ENCODE assay signal across 19 mouse cellular contexts in genomic region chr16:52071290-52071689, GRCm38 (mm10). TPM values are rescaled to one million over a fixed set of nuclear protein-coding genes. Genes with fewer than 3 reads are reported as not detected.
DNase-seq lines count a peak whose midpoint lies in the region; ATAC-seq and TF ChIP-seq lines count a peak whose summit lies in the region.
"Had no signal": no experiment of that assay in that cellular context is flagged by ENCODE, and none has a peak within 500 bp of the region (broad histone marks: within the 10 kb centered on the region; RNA-seq: fewer than 3 reads in every experiment).

No protein-coding gene starts in this region.

- H3K9me3 ChIP-seq in forebrain, embryonic 12.5 days: no peaks in the 10 kb centered on the region
- no peaks in the 10 kb centered on the region for H3K9me3 ChIP-seq in forebrain, embryonic 16.5 days (ENCODE audit: control insufficient read depth, low read length)
- no peaks in the 10 kb centered on the region for H3K9me3 ChIP-seq in heart, embryonic 15.5 days (replicated peaks)
- H3K9me3 ChIP-seq in liver, embryonic 11.5 days (ENCODE audit: control insufficient read depth, low read length): no peaks in the 10 kb centered on the region
- H3K9me3 ChIP-seq: embryonic facial prominence, embryonic 13.5 days; intestine, embryonic 15.5 days; limb, embryonic 12.5 days; neural tube, embryonic 12.5 days had no signal

- H3K4me3 ChIP-seq in forebrain, embryonic 12.5 days (replicated peaks): no peak overlapping the region
- no peak overlapping the region for H3K4me3 ChIP-seq in forebrain, embryonic 16.5 days (replicated peaks; ENCODE audit: low read length)
- no peak overlapping the region for H3K4me3 ChIP-seq in heart, embryonic 15.5 days
- no peak overlapping the region for H3K4me3 ChIP-seq in liver, adult 2 months (ENCODE audit: insufficient read depth, low read depth, low read length)
- no peak overlapping the region for H3K4me3 ChIP-seq in liver, embryonic 11.5 days (ENCODE audit: low read depth, low read length)
- H3K4me3 ChIP-seq in brown adipose tissue, adult 24 weeks (ENCODE audit: insufficient read depth, low read depth, low read length): no peak overlapping the region
- no peak overlapping the region for H3K4me3 ChIP-seq in thymus, adult 2 months (ENCODE audit: control insufficient read depth, insufficient read depth, low read length)
- H3K4me3 ChIP-seq: embryonic facial prominence, embryonic 13.5 days; intestine, embryonic 15.5 days; left cerebral cortex, adult 2 months; limb, embryonic 12.5 days; neural tube, embryonic 12.5 days had no signal

- DNase-seq in heart, adult 9 months (ENCODE audit: low spot score in 2 of 2): no peak
- DNase-seq in liver, adult 2 months (ENCODE audit: extremely low read depth, low read depth, low spot score): no peak
- no peak for DNase-seq in liver, embryonic 11.5 days (ENCODE audit: low spot score)
- no peak for DNase-seq in thymus, adult 2 months
- DNase-seq: cerebellum, adult 9-10 months; gastrocnemius, postnatal 10 days; kidney, postnatal 10 days; lung, adult 2 months; spleen, adult 18-20 months; thymus, postnatal 25 days had no signal

- no peak overlapping the region for H3K4me2 ChIP-seq in forebrain, embryonic 12.5 days
- no peak overlapping the region for H3K4me2 ChIP-seq in forebrain, embryonic 16.5 days (ENCODE audit: low read length)
- no peak overlapping the region for H3K4me2 ChIP-seq in heart, embryonic 15.5 days
- no peak overlapping the region for H3K4me2 ChIP-seq in liver, embryonic 11.5 days
- H3K4me2 ChIP-seq: embryonic facial prominence, embryonic 13.5 days; intestine, embryonic 15.5 days; limb, embryonic 12.5 days; neural tube, embryonic 12.5 days had no signal

- TF ChIP-seq CTCF in liver, adult 2 months (IDR thresholded peaks at IDR 0.05; ENCODE audit: low read depth, low read length): no peak
- TF ChIP-seq CTCF in thymus, adult 2 months (IDR thresholded peaks at IDR 0.05; ENCODE audit: borderline replicate concordance, control insufficient read depth, extremely low read depth, insufficient read depth, low read length, poor library complexity): no peak

- no peaks in the 10 kb centered on the region for H3K36me3 ChIP-seq in forebrain, embryonic 12.5 days (replicated peaks)
- H3K36me3 ChIP-seq in forebrain, embryonic 16.5 days (ENCODE audit: control insufficient read depth, insufficient read depth): no peaks in the 10 kb centered on the region
- H3K36me3 ChIP-seq in heart, embryonic 15.5 days: no peaks in the 10 kb centered on the region
- H3K36me3 ChIP-seq in liver, adult 2 months (ENCODE audit: control insufficient read depth, insufficient read depth, low read length): no peaks in the 10 kb centered on the region
- no peaks in the 10 kb centered on the region for H3K36me3 ChIP-seq in liver, embryonic 11.5 days (ENCODE audit: control insufficient read depth, insufficient read depth, low read length)
- no peaks in the 10 kb centered on the region for H3K36me3 ChIP-seq in thymus, adult 2 months (ENCODE audit: control insufficient read depth, insufficient read depth, low read length)
- H3K36me3 ChIP-seq: embryonic facial prominence, embryonic 13.5 days; intestine, embryonic 15.5 days; neural tube, embryonic 12.5 days had no signal

- H3K27ac ChIP-seq in forebrain, embryonic 12.5 days: peak overlapping the region; percentile 13; the same call in 1 of the 2 replicates
- no peak overlapping the region for H3K27ac ChIP-seq in forebrain, embryonic 16.5 days (ENCODE audit: low read length)
- H3K27ac ChIP-seq in heart, embryonic 15.5 days: peak overlapping the region; percentile 90
- 0 out of 2 replicates have a peak overlapping the region, but pooled peaks have one; percentile 10 for H3K27ac ChIP-seq in liver, adult 2 months (replicated peaks; ENCODE audit: insufficient read depth, low read depth, low read length)
- no peak overlapping the region for H3K27ac ChIP-seq in liver, embryonic 11.5 days (ENCODE audit: low read depth, low read length)
- peak overlapping the region; percentile 58; the same call in 1 of the 2 replicates for H3K27ac ChIP-seq in brown adipose tissue, adult 24 weeks (replicated peaks; ENCODE audit: low read depth, low read length)
- no peak overlapping the region for H3K27ac ChIP-seq in thymus, adult 2 months (ENCODE audit: control insufficient read depth, insufficient read depth, low read length)
- H3K27ac ChIP-seq: embryonic facial prominence, embryonic 13.5 days; intestine, embryonic 15.5 days; left cerebral cortex, adult 2 months; limb, embryonic 12.5 days; neural tube, embryonic 12.5 days had no signal

- TF ChIP-seq POLR2A in liver, adult 2 months (IDR thresholded peaks at IDR 0.05; ENCODE audit: extremely low read depth, insufficient read depth, low read length): no peak
- TF ChIP-seq POLR2A in thymus, adult 2 months (IDR thresholded peaks at IDR 0.05; ENCODE audit: control insufficient read depth, extremely low read depth, insufficient read depth, low read length, poor library complexity): no peak

- no peaks in the 10 kb centered on the region for H3K27me3 ChIP-seq in forebrain, embryonic 12.5 days
- no peaks in the 10 kb centered on the region for H3K27me3 ChIP-seq in forebrain, embryonic 16.5 days (replicated peaks; ENCODE audit: control insufficient read depth, insufficient read depth, low read length)
- H3K27me3 ChIP-seq in heart, embryonic 15.5 days: no peaks in the 10 kb centered on the region
- no peaks in the 10 kb centered on the region for H3K27me3 ChIP-seq in liver, adult 2 months (ENCODE audit: control insufficient read depth, insufficient read depth, low read length)
- H3K27me3 ChIP-seq in liver, embryonic 11.5 days (replicated peaks; ENCODE audit: control insufficient read depth, insufficient read depth, low read length): no peaks in the 10 kb centered on the region
- no peaks in the 10 kb centered on the region for H3K27me3 ChIP-seq in thymus, adult 2 months (ENCODE audit: control insufficient read depth, insufficient read depth, low read length)
- H3K27me3 ChIP-seq: embryonic facial prominence, embryonic 13.5 days; intestine, embryonic 15.5 days; limb, embryonic 12.5 days; neural tube, embryonic 12.5 days had no signal

- H3K4me1 ChIP-seq in forebrain, embryonic 12.5 days: peaks cover 13% of the 10 kb centered on the region; the same call in 1 of the 2 replicates
- H3K4me1 ChIP-seq in forebrain, embryonic 16.5 days (replicated peaks; ENCODE audit: control insufficient read depth, insufficient read depth, low read length): no peaks in the 10 kb centered on the region; the same call in 1 of the 2 replicates
- H3K4me1 ChIP-seq in heart, embryonic 15.5 days (replicated peaks): peaks cover 53% of the 10 kb centered on the region
- H3K4me1 ChIP-seq in liver, adult 2 months (ENCODE audit: control insufficient read depth, insufficient read depth, low read length): peaks cover 8% of the 10 kb centered on the region
- peaks cover 8% of the 10 kb centered on the region for H3K4me1 ChIP-seq in liver, embryonic 11.5 days (replicated peaks; ENCODE audit: control insufficient read depth, insufficient read depth, low read length)
- peaks cover 22% of the 10 kb centered on the region for H3K4me1 ChIP-seq in brown adipose tissue, adult 24 weeks (ENCODE audit: control insufficient read depth, insufficient read depth, insufficient read length, low read length)
- peaks cover 2% of the 10 kb centered on the region for H3K4me1 ChIP-seq in thymus, adult 2 months (replicated peaks; ENCODE audit: control insufficient read depth, insufficient read depth, low read length)
- H3K4me1 ChIP-seq: neural tube, embryonic 12.5 days had no signal

- ATAC-seq in forebrain, embryonic 12.5 days (ENCODE audit: low FRiP score): no peak
- no peak for ATAC-seq in forebrain, embryonic 16.5 days
- ATAC-seq in heart, embryonic 15.5 days (replicated peaks; ENCODE audit: insufficient number of reproducible peaks, insufficient read depth, low FRiP score, low read depth): no peak
- ATAC-seq in liver, embryonic 11.5 days (replicated peaks; ENCODE audit: low FRiP score): no peak
- ATAC-seq: intestine, embryonic 15.5 days had no signal

- WGBS in forebrain, embryonic 12.5 days: 72% methylated on average over 2 of the region's 2 CpGs
- 76% methylated on average over 2 of the region's 2 CpGs for WGBS in forebrain, embryonic 16.5 days
- 56% methylated on average over 2 of the region's 2 CpGs for WGBS in heart, embryonic 15.5 days
- 76% methylated on average over 2 of the region's 2 CpGs for WGBS in liver, adult 2 months
- 73% methylated on average over 2 of the region's 2 CpGs for WGBS in liver, embryonic 11.5 days
- WGBS in thymus, adult 2 months: 93% methylated on average over 2 of the region's 2 CpGs

- H3K9ac ChIP-seq in forebrain, embryonic 12.5 days: no peak overlapping the region
- no peak overlapping the region for H3K9ac ChIP-seq in forebrain, embryonic 16.5 days (replicated peaks; ENCODE audit: low read depth, low read length)
- no peak overlapping the region for H3K9ac ChIP-seq in heart, embryonic 15.5 days
- no peak overlapping the region for H3K9ac ChIP-seq in liver, adult 2 months (ENCODE audit: low read depth, low read length)
- no peak overlapping the region for H3K9ac ChIP-seq in liver, embryonic 11.5 days (ENCODE audit: low read depth, low read length)
- H3K9ac ChIP-seq: embryonic facial prominence, embryonic 13.5 days; intestine, embryonic 15.5 days; limb, embryonic 12.5 days; neural tube, embryonic 12.5 days had no signal

- peaks cover 5% of the 10 kb centered on the region; the same call in 1 of the 2 replicates for H3K79me2 ChIP-seq in liver, adult 2 months (ENCODE audit: control insufficient read depth, insufficient read depth, low read length)

RNA-seq across cellular contexts. Expression of gene Cblb, which starts 40.3 kb away (rescaled TPM):
- polyA plus RNA-seq in forebrain, embryonic 12.5 days (2016; fragmentation: Nextera tagmentation; extraction: Ambion mirVana): 29.0 and 31.6 TPM in 2 replicates
- 20.8 and 21.3 TPM in 2 replicates for polyA plus RNA-seq in forebrain, embryonic 16.5 days (2015; fragmentation: Nextera tagmentation; extraction: Ambion mirVana)
- 7.9 and 12.5 TPM in 2 replicates for polyA plus RNA-seq in heart, embryonic 15.5 days (2015; fragmentation: Nextera tagmentation; extraction: Ambion mirVana)
- 6.9 and 8.4 TPM in 2 replicates for total RNA-seq in liver, adult 2 months (2014; rRNA removed)
- polyA plus RNA-seq in liver, adult 2 months (2012; rRNA removed): 2.3 and 2.5 TPM in 2 replicates
- 10.6 and 11.1 TPM in 2 replicates for polyA plus RNA-seq in liver, embryonic 11.5 days (2014; fragmentation: Nextera tagmentation; extraction: Ambion mirVana)
- 6.6 and 8.0 TPM in 2 replicates for polyA plus RNA-seq in brown adipose tissue, adult 24 weeks (2012; ENCODE audit: insufficient read depth, insufficient read length, missing spikeins)
- 22.8 TPM in 2 replicates for polyA plus RNA-seq in thymus, adult 2 months (2012; rRNA removed)

Comparison
In these comparisons a context has a peak if more than half of its experiments do, and no peak if none do; other contexts are left out.
1. H3K27ac ChIP-seq: peak in forebrain, embryonic 12.5 days (single experiment), heart, embryonic 15.5 days (single experiment), liver, adult 2 months (single experiment) and brown adipose tissue, adult 24 weeks (single experiment); none in forebrain, embryonic 16.5 days (single experiment), liver, embryonic 11.5 days (single experiment) and thymus, adult 2 months (single experiment).